Mouse (Mus musculus) naive thymus-derived CD4-positive, alpha-beta T cell, adult 2 months (primary cell): ENCODE data around the gene Apold1.

Experiments used
- DNase-seq: peaks from one replicate; pipeline ENCODE4 v3.0.0-alpha.2; 2011; ENCODE audit warnings: low read depth

The Apold1 gene

DNA sequence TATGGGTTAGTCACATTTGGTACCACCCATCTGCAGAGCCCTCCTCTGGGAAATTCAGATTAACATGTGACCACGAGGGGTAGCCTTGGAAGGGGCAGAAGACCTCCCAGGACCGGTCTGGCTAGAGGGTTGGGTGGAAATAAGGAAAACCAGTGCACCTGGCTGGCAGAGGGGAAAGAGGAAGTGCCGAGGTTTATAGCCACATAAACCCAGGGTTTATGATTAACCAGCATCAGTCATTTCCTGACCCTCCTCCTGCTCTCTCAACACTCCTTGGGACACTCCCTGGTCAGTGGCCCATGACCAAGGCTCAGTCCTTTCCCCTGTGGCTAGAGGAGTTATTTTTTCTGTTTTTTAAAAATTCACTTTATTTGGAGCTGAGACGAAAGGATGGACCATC lies 47.7 kb downstream of the Apold1 start:
- no peak for DNase-seq
